Mouse (Mus musculus) forebrain, embryonic 12.5 days (tissue): ENCODE measurements around the gene Ppfia2. TPM values are rescaled to one million over a fixed set of nuclear protein-coding genes. Genes with fewer than 3 reads are reported as not detected.

ENCODE experiments used
- ATAC-seq: fragments of 200-750 bp; cut with Nextera tagmentation; 2 replicates; pipeline ENCODE4 v1.8.0; 2017; ENCODE audit warnings: moderate TSS enrichment; ENCODE audit not compliant: low FRiP score
- H3K27ac ChIP-seq: fragments of 300-500 bp; sonication (generic); 2 replicates; pipeline ENCODE4 v1.5.1; 2016; ENCODE audit warnings: mild to moderate bottlenecking
- H3K27me3 ChIP-seq: fragments of 300-500 bp; sonication (generic); 2 replicates; pipeline ENCODE4 v1.6.1; 2016; ENCODE audit warnings: mild to moderate bottlenecking
- H3K36me3 ChIP-seq: fragments of 300-500 bp; sonication (generic); replicated peaks from 2 replicates; pipeline ENCODE4 v1.6.1; 2016; ENCODE audit warnings: mild to moderate bottlenecking
- H3K4me1 ChIP-seq: fragments of 300-500 bp; sonication (generic); 2 replicates; pipeline ENCODE4 v1.6.1; 2016
- H3K4me2 ChIP-seq: fragments of 300-500 bp; sonication (generic); 2 replicates; pipeline ENCODE4 v1.6.1; 2016; ENCODE audit warnings: mild to moderate bottlenecking, moderate library complexity
- H3K4me3 ChIP-seq: fragments of 300-500 bp; sonication (generic); replicated peaks from 2 replicates; pipeline ENCODE4 v1.5.1; 2016; ENCODE audit warnings: mild to moderate bottlenecking
- H3K9ac ChIP-seq: fragments of 300-500 bp; sonication (generic); 2 replicates; pipeline ENCODE4 v1.6.1; 2016; ENCODE audit warnings: mild to moderate bottlenecking
- H3K9me3 ChIP-seq: fragments of 300-500 bp; sonication (generic); 2 replicates; pipeline ENCODE4 v1.6.1; 2016
- WGBS: fragments of 180-500 bp; shearing (Covaris S2); methylation state at CpG from one replicate; pipeline ENCODE4 v1.1.7; 2016; 5-methylcytosine and 5-hydroxymethylcytosine counted together
- polyA plus RNA-seq: library from polyadenylated mRNA; unstranded; fragments of >200 nt; fragmentation: Nextera tagmentation; extraction: Ambion mirVana; gene quantifications from 2 replicates; pipeline ENCODE4 v1.2.1, GENCODE M21; 2016

The Ppfia2 gene
- polyA plus RNA-seq, 1 experiment from 2014 or later: 8.9 TPM

DNA sequence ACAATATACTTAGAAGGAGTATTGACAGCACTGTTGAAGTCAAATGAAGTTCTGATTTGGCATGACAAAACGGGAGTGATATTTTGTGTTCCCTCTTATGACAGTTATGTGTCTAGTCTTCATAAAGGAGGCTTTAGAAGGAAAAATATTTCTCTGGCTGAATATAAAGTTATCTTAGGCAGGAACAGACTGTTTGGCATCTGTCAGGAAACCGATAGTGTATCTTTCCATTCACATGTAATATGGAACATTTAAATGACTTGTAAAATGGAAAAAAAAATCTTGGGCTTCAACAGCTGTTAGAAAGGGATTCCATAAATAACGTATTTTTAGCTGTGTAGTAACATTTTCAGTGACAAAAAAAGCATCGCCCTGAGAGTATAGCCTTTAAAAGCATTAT, 400.1 kb downstream of the Ppfia2 start:
- H3K27ac ChIP-seq: no peak overlapping the region
- no peak for ATAC-seq
- H3K9me3 ChIP-seq: no peaks in the 10 kb centered on the region
- H3K36me3 ChIP-seq: no peaks in the 10 kb centered on the region
- no peak overlapping the region for H3K4me2 ChIP-seq
- WGBS: 88% methylated on average over 4 of the region's 4 CpGs
- H3K4me3 ChIP-seq: no peak overlapping the region
- no peaks in the 10 kb centered on the region for H3K4me1 ChIP-seq
- H3K9ac ChIP-seq: no peak overlapping the region
- no peaks in the 10 kb centered on the region for H3K27me3 ChIP-seq

DNA sequence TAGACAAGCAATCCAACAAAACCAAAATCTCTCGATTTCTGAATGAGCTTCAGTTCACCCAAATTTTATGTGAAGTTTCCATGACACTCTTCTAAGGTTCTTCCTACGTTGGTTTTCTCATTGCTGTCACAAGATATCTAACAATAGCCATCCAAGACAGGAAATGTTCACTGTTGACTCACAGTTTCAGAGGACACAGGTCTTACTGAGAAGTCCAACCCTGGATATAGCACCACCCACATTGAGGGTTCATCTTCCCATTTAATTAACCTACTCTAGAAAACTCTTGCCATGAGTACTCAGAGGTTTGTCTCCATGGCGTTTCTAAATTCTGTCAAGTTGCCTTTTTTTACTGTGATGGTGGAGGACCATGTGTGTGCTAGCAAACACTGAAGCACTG, 401.7 kb downstream of the Ppfia2 start:
- H3K4me2 ChIP-seq: no peak overlapping the region
- no peak overlapping the region for H3K9ac ChIP-seq
- no peak for ATAC-seq
- H3K9me3 ChIP-seq: no peaks in the 10 kb centered on the region
- no peaks in the 10 kb centered on the region for H3K27me3 ChIP-seq
- 87% methylated on average over 3 of the region's 3 CpGs for WGBS
- H3K4me1 ChIP-seq: no peaks in the 10 kb centered on the region
- H3K27ac ChIP-seq: no peak overlapping the region
- H3K36me3 ChIP-seq: no peaks in the 10 kb centered on the region
- no peak overlapping the region for H3K4me3 ChIP-seq

DNA sequence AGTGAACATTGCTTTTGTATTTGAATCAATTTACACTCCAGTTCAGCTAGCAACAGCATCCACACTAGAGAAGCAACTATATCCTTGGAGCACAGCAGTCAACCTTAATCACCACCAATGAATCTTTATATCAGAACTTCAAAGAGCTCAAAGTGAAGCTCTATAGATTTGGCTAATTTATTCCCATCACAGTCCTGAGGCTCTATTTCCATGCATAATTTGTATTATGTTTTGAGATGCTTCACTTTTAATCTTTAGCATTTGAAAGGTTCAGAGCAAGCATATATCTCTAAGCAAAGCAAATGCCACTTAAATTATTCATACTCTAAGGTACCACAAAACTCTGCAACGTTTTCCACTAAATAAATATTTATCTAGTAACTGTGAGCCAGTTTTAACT, 402.6 kb downstream of the Ppfia2 start:
- Histone ChIP-seq H3K9ac (no peak overlapping the region), H3K27ac (no peak overlapping the region), H3K9me3 (no peaks in the 10 kb centered on the region), H3K4me3 (no peak overlapping the region), H3K4me1 (no peaks in the 10 kb centered on the region), H3K4me2 (no peak overlapping the region), H3K36me3 (no peaks in the 10 kb centered on the region), H3K27me3 (no peaks in the 10 kb centered on the region)
- 65% methylated on average over 1 of the region's 1 CpGs for WGBS
- ATAC-seq: no peak

DNA sequence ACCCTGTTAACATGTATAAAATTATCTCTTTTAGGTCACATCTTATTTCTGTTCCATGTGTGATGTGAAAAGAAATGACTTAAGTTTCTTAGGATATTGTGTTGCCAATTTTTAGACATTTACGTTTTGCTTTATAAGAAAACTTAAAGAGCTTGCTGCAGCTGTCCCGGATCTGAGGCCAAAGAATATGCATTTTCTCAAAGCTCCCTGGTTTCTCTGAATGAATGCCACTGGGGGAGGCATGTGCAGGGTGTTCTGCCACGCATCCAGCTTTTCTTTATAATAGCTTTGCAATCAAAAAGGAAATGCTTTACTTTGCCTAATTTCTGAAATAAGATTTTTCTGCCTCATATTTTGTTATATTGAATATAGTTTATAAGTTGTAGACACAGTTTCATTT, 411.2 kb downstream of the Ppfia2 start:
- H3K36me3 ChIP-seq: no peaks in the 10 kb centered on the region
- H3K4me3 ChIP-seq: no peak overlapping the region
- H3K4me2 ChIP-seq: no peak overlapping the region
- no peaks in the 10 kb centered on the region for H3K4me1 ChIP-seq
- H3K27ac ChIP-seq: no peak overlapping the region
- no peaks in the 10 kb centered on the region for H3K9me3 ChIP-seq
- ATAC-seq: no peak
- 33% methylated on average over 3 of the region's 3 CpGs for WGBS
- no peaks in the 10 kb centered on the region for H3K27me3 ChIP-seq
- H3K9ac ChIP-seq: no peak overlapping the region

DNA sequence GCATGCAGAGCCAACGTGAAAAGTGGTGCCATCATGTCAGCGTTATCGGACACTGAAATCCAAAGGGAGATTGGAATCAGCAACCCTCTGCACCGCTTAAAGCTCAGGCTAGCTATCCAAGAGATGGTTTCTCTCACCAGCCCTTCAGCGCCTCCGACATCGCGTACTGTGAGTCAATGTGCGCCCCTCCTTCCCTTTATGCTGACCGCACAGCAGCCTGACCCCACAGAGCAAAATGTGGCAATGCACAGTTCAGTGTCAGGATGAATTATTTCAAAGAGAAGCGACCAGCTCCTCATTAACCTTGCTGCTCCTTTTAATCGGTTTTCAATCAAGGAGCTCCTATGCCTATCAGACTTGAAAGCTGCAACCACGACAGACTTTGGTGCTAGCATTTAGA, 426.2 kb downstream of the Ppfia2 start:
- Histone ChIP-seq H3K9ac (no peak overlapping the region), H3K27ac (no peak overlapping the region), H3K36me3 (no peaks in the 10 kb centered on the region), H3K9me3 (no peaks in the 10 kb centered on the region), H3K4me3 (no peak overlapping the region), H3K4me1 (no peaks in the 10 kb centered on the region; the same call in 1 of the 2 replicates), H3K4me2 (no peak overlapping the region), H3K27me3 (no peaks in the 10 kb centered on the region)
- 0 out of 2 replicates have a peak, but pooled peaks have one; percentile 33 for ATAC-seq
- WGBS: 44% methylated on average over 13 of the region's 13 CpGs

DNA sequence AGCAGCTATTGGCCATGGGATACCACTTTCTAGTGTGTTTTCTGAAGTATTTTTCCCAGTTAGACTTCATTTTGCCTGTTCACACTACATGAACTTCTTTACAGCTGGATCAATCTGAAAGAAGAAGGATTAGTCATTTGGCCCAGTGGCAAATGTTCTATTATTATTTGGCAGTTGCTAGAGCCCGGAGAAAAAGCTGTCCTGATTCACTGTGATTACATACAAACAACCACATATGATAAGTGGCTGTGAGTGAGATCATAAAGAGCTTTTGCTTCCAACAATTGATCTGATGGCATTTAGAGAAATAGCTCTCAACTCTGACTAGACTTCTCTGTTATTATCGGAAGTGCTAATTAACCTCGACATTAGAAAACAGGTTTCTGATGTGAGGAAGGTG, 440.0 kb downstream of the Ppfia2 start:
- no peaks in the 10 kb centered on the region for H3K36me3 ChIP-seq
- peak; percentile 22; the same call in 1 of the 2 replicates for ATAC-seq
- H3K27me3 ChIP-seq: no peaks in the 10 kb centered on the region
- H3K4me3 ChIP-seq: no peak overlapping the region
- no peak overlapping the region for H3K27ac ChIP-seq
- 34% methylated on average over 3 of the region's 3 CpGs for WGBS
- H3K9me3 ChIP-seq: 0 out of 2 replicates have a peak, but pooled peaks cover 3% of the 10 kb centered on the region
- H3K4me2 ChIP-seq: no peak overlapping the region
- H3K4me1 ChIP-seq: no peaks in the 10 kb centered on the region
- no peak overlapping the region for H3K9ac ChIP-seq

DNA sequence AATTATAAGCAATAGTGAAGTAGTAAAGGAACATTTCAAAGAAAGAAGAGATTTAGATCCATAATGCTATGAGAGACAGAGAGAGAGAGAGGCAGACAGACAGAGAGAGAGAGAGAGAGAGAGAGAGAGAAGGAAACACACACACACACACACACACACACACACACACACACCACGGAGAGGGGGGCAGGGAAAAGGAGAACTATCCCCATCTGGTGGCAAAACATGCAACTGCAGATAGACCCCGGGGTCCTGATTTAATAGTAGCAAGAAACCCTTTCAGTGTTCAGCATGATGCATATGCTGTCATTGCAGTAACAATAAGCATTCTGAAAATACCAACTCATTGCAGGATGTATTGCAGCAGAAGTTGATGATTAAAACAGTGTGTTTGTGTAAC, 442.9 kb downstream of the Ppfia2 start:
- no peaks in the 10 kb centered on the region for H3K27me3 ChIP-seq
- no peak overlapping the region for H3K4me3 ChIP-seq
- ATAC-seq: 0 out of 2 replicates have a peak, but pooled peaks have one; percentile 53
- H3K27ac ChIP-seq: no peak overlapping the region
- no peak overlapping the region for H3K4me2 ChIP-seq
- H3K4me1 ChIP-seq: no peaks in the 10 kb centered on the region
- 0 out of 2 replicates have a peak, but pooled peaks cover 3% of the 10 kb centered on the region for H3K9me3 ChIP-seq
- H3K36me3 ChIP-seq: no peaks in the 10 kb centered on the region
- 28% methylated on average over 2 of the region's 2 CpGs for WGBS
- no peak overlapping the region for H3K9ac ChIP-seq

DNA sequence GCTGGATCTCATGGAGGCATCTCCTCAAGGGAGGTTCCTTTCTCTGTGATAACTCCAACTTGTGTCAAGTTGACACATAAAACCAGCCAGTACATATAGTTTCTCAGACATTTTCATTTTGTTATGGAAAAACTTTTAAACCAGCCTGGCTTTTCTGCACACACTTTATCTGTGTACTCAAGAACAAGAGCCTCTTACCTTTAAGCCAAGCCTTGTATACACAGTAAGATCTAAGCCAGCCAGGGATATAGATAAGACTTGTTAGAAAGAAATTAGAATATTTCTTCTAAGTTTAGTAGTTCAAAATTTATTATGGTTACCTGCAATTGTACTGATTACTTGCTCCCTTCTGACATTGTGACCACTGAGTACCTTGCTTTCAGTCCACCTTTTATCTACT, 444.1 kb downstream of the Ppfia2 start:
- no peaks in the 10 kb centered on the region for H3K4me1 ChIP-seq
- no peak overlapping the region for H3K9ac ChIP-seq
- H3K9me3 ChIP-seq: 0 out of 2 replicates have a peak, but pooled peaks cover 3% of the 10 kb centered on the region
- H3K27ac ChIP-seq: no peak overlapping the region
- no peaks in the 10 kb centered on the region for H3K27me3 ChIP-seq
- no peaks in the 10 kb centered on the region for H3K36me3 ChIP-seq
- no peak overlapping the region for H3K4me3 ChIP-seq
- no peak for ATAC-seq
- H3K4me2 ChIP-seq: no peak overlapping the region

DNA sequence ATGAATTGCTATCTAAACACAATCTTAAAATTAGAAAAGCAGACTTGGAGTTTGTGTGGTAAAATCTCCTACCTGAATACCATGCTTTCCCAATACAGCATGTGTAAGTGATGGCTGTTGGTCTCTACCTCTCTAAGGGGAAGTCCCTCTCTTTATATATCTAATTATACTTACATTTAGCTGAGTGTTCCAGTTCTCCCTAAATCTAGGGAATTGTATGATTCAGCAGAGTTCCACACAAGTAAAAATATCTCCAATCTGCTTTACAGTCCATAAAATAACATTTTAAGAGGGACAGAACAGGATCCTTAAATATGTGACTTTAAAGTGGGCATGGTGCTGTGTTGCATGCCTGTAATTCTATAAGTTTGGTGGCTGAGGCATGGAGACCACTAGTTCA, 444.7 kb downstream of the Ppfia2 start:
- H3K9ac ChIP-seq: no peak overlapping the region
- H3K9me3 ChIP-seq: 0 out of 2 replicates have a peak, but pooled peaks cover 3% of the 10 kb centered on the region
- H3K36me3 ChIP-seq: no peaks in the 10 kb centered on the region
- no peak overlapping the region for H3K4me2 ChIP-seq
- H3K4me1 ChIP-seq: no peaks in the 10 kb centered on the region
- no peaks in the 10 kb centered on the region for H3K27me3 ChIP-seq
- no peak for ATAC-seq
- no peak overlapping the region for H3K4me3 ChIP-seq
- H3K27ac ChIP-seq: no peak overlapping the region

DNA sequence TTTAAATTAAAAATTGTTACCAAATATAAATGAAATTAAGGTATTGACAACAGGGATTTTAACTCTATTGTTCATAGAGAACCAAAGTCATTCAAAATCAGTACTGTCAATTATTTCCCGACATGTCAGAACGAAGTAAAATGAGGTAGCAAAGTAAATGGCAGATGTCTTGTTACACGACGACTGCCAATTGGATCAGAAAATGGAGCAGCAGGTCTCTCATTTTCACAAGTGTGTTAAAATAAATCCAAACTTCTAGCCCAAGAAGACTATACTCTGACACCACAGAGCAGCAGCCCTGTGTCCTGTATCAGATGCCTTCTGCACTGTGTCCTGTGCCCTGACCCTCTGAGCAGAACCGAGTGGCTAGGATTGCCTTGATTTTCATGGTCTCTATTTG, 454.2 kb downstream of the Ppfia2 start:
- 91% methylated on average over 5 of the region's 5 CpGs for WGBS
- ATAC-seq: no peak

DNA sequence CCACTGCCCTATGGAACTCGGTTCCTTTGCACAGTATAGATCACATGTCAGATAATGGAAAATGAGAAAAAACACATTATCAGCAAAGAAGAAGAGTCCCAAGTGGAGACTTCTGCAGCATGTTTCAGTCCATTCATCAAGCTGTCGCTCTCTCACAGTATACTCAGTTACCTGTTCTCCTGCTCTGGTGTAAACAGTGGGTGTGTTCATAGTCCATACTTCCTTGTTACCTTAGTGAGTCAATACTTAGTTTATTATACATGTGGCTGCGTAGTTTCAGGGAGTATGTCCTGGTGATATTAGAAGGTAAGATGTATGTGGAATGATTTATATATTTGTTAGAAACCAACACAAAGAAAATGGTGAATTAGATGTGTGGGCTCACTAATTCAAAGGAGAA, 454.7 kb downstream of the Ppfia2 start:
- peaks cover 4% of the 10 kb centered on the region; the same call in 1 of the 2 replicates for H3K9me3 ChIP-seq
- ATAC-seq: no peak
- H3K36me3 ChIP-seq: no peaks in the 10 kb centered on the region
- H3K4me1 ChIP-seq: peaks cover 6% of the 10 kb centered on the region
- 89% methylated on average over 3 of the region's 3 CpGs for WGBS
- H3K4me3 ChIP-seq: no peak overlapping the region
- no peak overlapping the region for H3K4me2 ChIP-seq
- H3K9ac ChIP-seq: no peak overlapping the region
- H3K27me3 ChIP-seq: no peaks in the 10 kb centered on the region
- H3K27ac ChIP-seq: no peak overlapping the region

More for the DNA sequence above, 454.2 kb downstream of the Ppfia2 start:
- H3K9me3 ChIP-seq: peaks cover 4% of the 10 kb centered on the region; the same call in 1 of the 2 replicates
- H3K9ac ChIP-seq: no peak overlapping the region
- no peak overlapping the region for H3K27ac ChIP-seq
- H3K4me3 ChIP-seq: no peak overlapping the region
- H3K36me3 ChIP-seq: no peaks in the 10 kb centered on the region
- H3K4me1 ChIP-seq: peaks cover 6% of the 10 kb centered on the region
- H3K4me2 ChIP-seq: no peak overlapping the region
- no peaks in the 10 kb centered on the region for H3K27me3 ChIP-seq

DNA sequence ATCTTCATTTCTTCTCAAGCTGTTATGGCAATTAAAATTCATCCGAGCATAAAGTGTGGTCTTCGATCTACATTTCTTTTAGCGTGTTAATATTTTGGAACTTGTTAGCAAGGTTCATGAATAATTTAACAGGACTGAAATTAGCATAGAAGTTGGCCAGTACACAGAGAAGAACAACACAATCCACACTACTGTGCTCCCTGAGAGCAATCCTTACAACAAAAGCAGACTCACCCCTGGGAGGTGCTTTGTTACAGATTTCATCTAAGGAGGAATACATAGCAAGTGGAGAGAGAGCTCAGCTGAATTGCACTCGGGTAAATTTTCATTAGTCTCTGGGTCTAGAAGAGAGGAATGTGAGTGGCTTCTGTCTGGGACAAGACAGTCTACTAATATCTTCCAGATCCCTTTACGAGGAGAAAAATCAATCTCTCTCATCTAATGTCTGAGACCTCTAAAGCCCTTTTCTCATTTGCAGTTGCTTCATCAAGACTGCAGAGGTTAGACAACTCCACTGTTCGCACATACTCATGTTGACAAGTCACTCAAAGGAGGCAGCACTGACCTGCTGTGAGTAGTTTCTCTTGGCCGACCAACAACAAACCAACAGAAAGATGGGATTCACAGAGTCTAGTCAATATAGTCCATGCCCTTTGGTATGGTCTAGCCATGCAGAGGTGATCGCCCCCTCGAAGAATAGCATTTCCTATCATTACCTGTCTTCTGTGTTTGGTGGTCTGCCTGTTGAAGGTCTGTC, 458.6 kb downstream of the Ppfia2 start:
- Histone ChIP-seq H3K27me3 (no peaks in the 10 kb centered on the region), H3K4me3 (no peak overlapping the region), H3K9me3 (peaks cover 4% of the 10 kb centered on the region; the same call in 1 of the 2 replicates), H3K27ac (no peak overlapping the region), H3K4me2 (no peak overlapping the region), H3K36me3 (no peaks in the 10 kb centered on the region), H3K4me1 (peaks cover 6% of the 10 kb centered on the region), H3K9ac (no peak overlapping the region)
- ATAC-seq: peak; percentile 52
- 50% methylated on average over 9 of the region's 9 CpGs for WGBS

DNA sequence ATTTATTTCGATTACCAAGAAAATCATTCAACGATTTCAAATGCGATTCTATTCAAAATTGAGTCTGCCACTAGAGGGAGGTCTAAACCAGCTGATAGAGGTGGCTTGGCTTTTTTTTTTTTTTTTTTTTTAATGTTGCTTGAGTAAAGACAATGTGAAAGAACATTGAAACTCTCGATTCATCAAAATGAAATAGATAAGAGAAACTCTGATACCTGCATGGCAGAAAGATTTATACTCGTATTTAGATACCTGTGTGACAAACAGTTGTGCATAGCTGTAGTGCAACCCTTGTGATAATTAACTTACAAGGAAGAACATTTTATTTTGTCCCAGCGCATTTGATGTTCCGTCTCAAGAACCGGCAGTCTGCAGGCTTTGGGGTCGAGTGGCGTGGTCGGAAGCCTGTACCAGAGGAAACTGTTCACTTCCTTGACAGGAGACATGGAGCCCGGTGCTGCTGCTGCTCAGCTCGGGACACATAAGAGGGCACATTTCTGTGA, 462.5 kb downstream of the Ppfia2 start:
- Histone ChIP-seq H3K36me3 (no peaks in the 10 kb centered on the region), H3K4me2 (peak overlapping the region; percentile 36), H3K27ac (no peak overlapping the region), H3K4me1 (peaks cover 6% of the 10 kb centered on the region), H3K9ac (no peak overlapping the region), H3K4me3 (peak overlapping the region; percentile 16), H3K27me3 (no peaks in the 10 kb centered on the region), H3K9me3 (no peaks in the 10 kb centered on the region)
- 44% methylated on average over 13 of the region's 13 CpGs for WGBS
- ATAC-seq: 0 out of 2 replicates have a peak, but pooled peaks have one; percentile 13
